Mouse (Mus musculus): ENCODE results near the gene Ttc23l.

GRCm38 (mm10) chr15:10525896-10526295, 32.6 kb downstream of the Ttc23l start:
- TF ChIP-seq POLR2A (IDR thresholded peaks at IDR 0.05; ENCODE audit: borderline replicate concordance, extremely low read depth, insufficient read depth, insufficient read length, poor library complexity, severe bottlenecking) (no peak), CTCF (IDR thresholded peaks at IDR 0.05; ENCODE audit: borderline replicate concordance, extremely low read depth, insufficient read depth, insufficient read length) (no peak)
